Mouse (Mus musculus): ENCODE measurements around the gene Pdlim3.

- no peak for TF ChIP-seq POLR2A (IDR thresholded peaks at IDR 0.05; ENCODE audit: extremely low read depth, insufficient read depth, low read length)
- no peak for TF ChIP-seq CTCF (IDR thresholded peaks at IDR 0.05; ENCODE audit: extremely low read depth, insufficient read depth, low read length)
Measured at GRCm38 (mm10) chr8:45950622-45951021, 65.4 kb downstream of the Pdlim3 start.
